Mouse (Mus musculus) MEL (cell line): ENCODE measurements at regions not wholly inside any gene's neighbourhood (a gene's known extent, or its start where the extent isn't known, plus 50 kb on each side); places are given as distances from the start of the nearest gene placed in this dataset.

ENCODE experiments used
- DNase-seq: peaks from one replicate; pipeline ENCODE4 v3.0.0; 2011; ENCODE audit warnings: low read depth, low spot score
- H3K27ac ChIP-seq: 2 replicates; pipeline ENCODE4 v1.5.1; 2012; ENCODE audit warnings: low read depth, mild to moderate bottlenecking, control low read depth, low read length, moderate library complexity; ENCODE audit not compliant: control insufficient read depth
- H3K27me3 ChIP-seq, 2 experiments: fragments of 150-350 bp in 1 of 2; sonication (generic) in 1 of 2; 2 replicates each; pipeline ENCODE4 v1.6.1; 2012; ENCODE audit warnings: low read length in 2 of 2, mild to moderate bottlenecking in 2 of 2, improper control_type of control experiment in 1 of 2, moderate library complexity in 1 of 2; ENCODE audit not compliant: insufficient read depth in 2 of 2, control insufficient read depth in 1 of 2
- H3K36me3 ChIP-seq, 2 experiments: 2 replicates each; pipeline ENCODE4 v1.6.1; 2012 to 2014; ENCODE audit warnings: low read length in 2 of 2, improper control_type of control experiment in 1 of 2, inconsistent platforms in 1 of 2, mild to moderate bottlenecking in 1 of 2; ENCODE audit not compliant: insufficient read depth in 2 of 2, control insufficient read depth in 1 of 2
- H3K4me1 ChIP-seq, 2 experiments: fragments of 150-350 bp in 1 of 2; sonication (generic) in 1 of 2; 2 replicates each; pipeline ENCODE4 v1.6.1; 2012; ENCODE audit warnings: low read length in 2 of 2, improper control_type of control experiment in 1 of 2, mild to moderate bottlenecking in 1 of 2; ENCODE audit not compliant: insufficient read depth in 2 of 2, control insufficient read depth in 1 of 2
- H3K4me3 ChIP-seq, 2 experiments: fragments of 150-350 bp in 1 of 2; sonication (generic) in 1 of 2; 2 replicates each; pipeline ENCODE4 v1.5.1; 2012; ENCODE audit warnings: low read depth in 2 of 2, low read length in 2 of 2, mild to moderate bottlenecking in 2 of 2, moderate library complexity in 2 of 2, control low read depth in 1 of 2, improper control_type of control experiment in 1 of 2; ENCODE audit not compliant: control insufficient read depth in 1 of 2, insufficient read depth in 1 of 2
- H3K79me2 ChIP-seq: 2 replicates; pipeline ENCODE4 v1.6.1; 2012; ENCODE audit warnings: mild to moderate bottlenecking, low read length, moderate library complexity; ENCODE audit not compliant: control insufficient read depth, poor library complexity, insufficient read depth
- H3K9ac ChIP-seq: 2 replicates; pipeline ENCODE4 v1.6.1; 2012; ENCODE audit warnings: low read depth, mild to moderate bottlenecking, control low read depth, low read length, moderate library complexity; ENCODE audit not compliant: control insufficient read depth, poor library complexity, severe bottlenecking
- H3K9me3 ChIP-seq: fragments of 150-350 bp; sonication (generic); replicated peaks from 2 replicates; pipeline ENCODE4 v1.6.1; 2012; ENCODE audit warnings: mild to moderate bottlenecking, low read length, improper control_type of control experiment, moderate library complexity; ENCODE audit not compliant: insufficient read depth
- BHLHE40 ChIP-seq: IDR thresholded peaks from 2 replicates; pipeline ENCODE4 v1.6.1; 2012; ENCODE audit warnings: low read depth, mild to moderate bottlenecking, inconsistent platforms, low read length, improper control_type of control experiment, borderline replicate concordance
- CHD1 ChIP-seq: IDR thresholded peaks from 2 replicates; pipeline ENCODE4 v1.6.1; 2012; ENCODE audit warnings: low read depth, mild to moderate bottlenecking, inconsistent platforms, low read length, improper control_type of control experiment
- CHD2 ChIP-seq: IDR thresholded peaks from 2 replicates; pipeline ENCODE4 v1.6.1; 2011; ENCODE audit warnings: low read length, improper control_type of control experiment
- CTCF ChIP-seq, 3 experiments: IDR thresholded peaks in 2 of 3; conservative IDR thresholded peaks in 1 of 3; 2 replicates each; pipeline ENCODE4 v1.5.1; 2011 to 2012; ENCODE audit warnings: low read length in 3 of 3, low read depth in 2 of 3, mild to moderate bottlenecking in 2 of 3, improper control_type of control experiment in 1 of 3, inconsistent platforms in 1 of 3, mixed read lengths in 1 of 3, moderate library complexity in 1 of 3; ENCODE audit not compliant: control insufficient read depth in 1 of 3, insufficient read depth in 1 of 3, poor library complexity in 1 of 3, severe bottlenecking in 1 of 3
- EP300 ChIP-seq, 2 experiments: IDR thresholded peaks; 2 replicates each; pipeline ENCODE4 v1.6.1; 2011; ENCODE audit warnings: improper control_type of control experiment in 2 of 2, low read length in 2 of 2, low read depth in 1 of 2, mild to moderate bottlenecking in 1 of 2
- ETS1 ChIP-seq: IDR thresholded peaks from 2 replicates; pipeline ENCODE4 v1.6.1; 2012; ENCODE audit warnings: low read depth, mild to moderate bottlenecking, inconsistent platforms, low read length, improper control_type of control experiment, moderate library complexity
- GATA1 ChIP-seq: IDR thresholded peaks from 2 replicates; pipeline ENCODE4 v1.6.1; 2011; ENCODE audit warnings: low read depth, low read length, improper control_type of control experiment
- JUND ChIP-seq: IDR thresholded peaks from 2 replicates; pipeline ENCODE4 v1.6.1; 2011; ENCODE audit warnings: low read depth, mild to moderate bottlenecking, improper control_type of control experiment, low read length
- KAT2A ChIP-seq: conservative IDR thresholded peaks from 2 replicates; pipeline ENCODE4 v1.6.1; 2012; ENCODE audit warnings: low read depth, low read length, improper control_type of control experiment, inconsistent platforms
- MAFK ChIP-seq: IDR thresholded peaks from 2 replicates; pipeline ENCODE4 v1.6.1; 2011; ENCODE audit warnings: low read depth, mild to moderate bottlenecking, low read length, improper control_type of control experiment, borderline replicate concordance
- MAZ ChIP-seq: IDR thresholded peaks from 2 replicates; pipeline ENCODE4 v1.6.1; 2012; ENCODE audit warnings: low read depth, mild to moderate bottlenecking, inconsistent platforms, low read length, improper control_type of control experiment
- MEF2A ChIP-seq: IDR thresholded peaks from 2 replicates; pipeline ENCODE4 v1.6.1; 2014; ENCODE audit warnings: low read depth, mild to moderate bottlenecking, inconsistent platforms, low read length, improper control_type of control experiment; ENCODE audit not compliant: poor library complexity, insufficient replicate concordance, severe bottlenecking; ENCODE audit errors: extremely low read depth
- MXI1 ChIP-seq: IDR thresholded peaks from 2 replicates; pipeline ENCODE4 v1.6.1; 2011; ENCODE audit warnings: mild to moderate bottlenecking, low read depth, low read length, improper control_type of control experiment
- MYB ChIP-seq: IDR thresholded peaks from 2 replicates; pipeline ENCODE4 v1.6.1; 2011; ENCODE audit warnings: mild to moderate bottlenecking, low read depth, low read length, improper control_type of control experiment
- POLR2AphosphoS2 ChIP-seq: IDR thresholded peaks from 2 replicates; pipeline ENCODE4 v1.6.1; 2011; ENCODE audit warnings: low read length, improper control_type of control experiment
- RAD21 ChIP-seq: IDR thresholded peaks from 2 replicates; pipeline ENCODE4 v1.6.1; 2011; ENCODE audit warnings: mild to moderate bottlenecking, low read depth, low read length, improper control_type of control experiment
- SMC3 ChIP-seq: IDR thresholded peaks from 2 replicates; pipeline ENCODE4 v1.6.1; 2011; ENCODE audit warnings: low read depth, low read length, improper control_type of control experiment
- TAL1 ChIP-seq: IDR thresholded peaks from 2 replicates; pipeline ENCODE4 v1.6.1; 2012; ENCODE audit warnings: mild to moderate bottlenecking, inconsistent platforms, low read length, moderate library complexity, mixed read lengths
- ZC3H11A ChIP-seq: IDR thresholded peaks from 2 replicates; pipeline ENCODE4 v1.6.1; 2012; ENCODE audit warnings: low read depth, mild to moderate bottlenecking, inconsistent platforms, low read length, improper control_type of control experiment
- ZKSCAN1 ChIP-seq: IDR thresholded peaks from 2 replicates; pipeline ENCODE4 v1.6.1; 2012; ENCODE audit warnings: low read depth, mild to moderate bottlenecking, inconsistent platforms, low read length, improper control_type of control experiment, moderate library complexity
- ZMIZ1 ChIP-seq: IDR thresholded peaks from 2 replicates; pipeline ENCODE4 v1.6.1; 2012; ENCODE audit warnings: low read depth, mild to moderate bottlenecking, inconsistent platforms, low read length, improper control_type of control experiment, moderate library complexity

GRCm38 (mm10) chr9:103899311-103899710, 103.0 kb upstream of the Nphp3 start:
- no peak for DNase-seq
- no peaks in the 10 kb centered on the region for H3K4me1 ChIP-seq
- no peaks in the 10 kb centered on the region for H3K9me3 ChIP-seq
- TF ChIP-seq POLR2AphosphoS2 (no peak), MAZ (no peak), RAD21 (no peak), EP300 (IDR thresholded peaks at IDR 0.05; ENCODE audit: low read depth in 1 of 2, low read length in 2 of 2) (no peak), CHD1 (no peak), ZKSCAN1 (no peak), CHD2 (no peak), TAL1 (no peak), ETS1 (no peak), KAT2A (no peak), MYB (no peak), ZMIZ1 (no peak), BHLHE40 (no peak), GATA1 (no peak)
- H3K27ac ChIP-seq: no peak overlapping the region
- H3K9ac ChIP-seq: no peak overlapping the region
- H3K27me3 ChIP-seq: no peaks in the 10 kb centered on the region
- no peaks in the 10 kb centered on the region for H3K79me2 ChIP-seq
- no peak overlapping the region for H3K4me3 ChIP-seq
- H3K36me3 ChIP-seq: no peaks in the 10 kb centered on the region

- H3K9ac ChIP-seq: no peak overlapping the region
- H3K9me3 ChIP-seq: no peaks in the 10 kb centered on the region
- H3K27ac ChIP-seq: no peak overlapping the region
- H3K79me2 ChIP-seq: no peaks in the 10 kb centered on the region
- TF ChIP-seq JUND (no peak), ZC3H11A (no peak), MEF2A (no peak), MYB (no peak), CTCF (IDR thresholded peaks at IDR 0.05 in 2 of 3, conservative IDR thresholded peaks at IDR 0.05 in 1 of 3; ENCODE audit: control insufficient read depth in 1 of 3, insufficient read depth in 1 of 3, low read depth in 2 of 3, low read length in 3 of 3, poor library complexity in 1 of 3, severe bottlenecking in 1 of 3) (no peak), MXI1 (no peak), SMC3 (no peak), POLR2AphosphoS2 (no peak), MAFK (no peak)
- TF ChIP-seq, all 39 proteins: peak for 0
- no peaks in the 10 kb centered on the region for H3K36me3 ChIP-seq
- no peaks in the 10 kb centered on the region for H3K27me3 ChIP-seq
- no peak for DNase-seq
- H3K4me3 ChIP-seq: no peak overlapping the region
- no peaks in the 10 kb centered on the region for H3K4me1 ChIP-seq
These were observed 91.0 kb upstream of the Nphp3 start for GRCm38 (mm10) chr9:103911347-103911746.
